Comparison of ENCODE assay signal across 9 mouse cellular contexts in genomic region chr15:82236565-82236964, GRCm38 (mm10). TPM values are rescaled to one million over a fixed set of nuclear protein-coding genes. Genes with fewer than 3 reads are reported as not detected.
DNase-seq lines count a peak whose midpoint lies in the region; ATAC-seq and TF ChIP-seq lines count a peak whose summit lies in the region.
"Had no signal": no experiment of that assay in that cellular context is flagged by ENCODE, and none has a peak within 500 bp of the region (broad histone marks: within the 10 kb centered on the region; RNA-seq: fewer than 3 reads in every experiment).

No protein-coding gene starts in this region.

- H3K36me3 ChIP-seq in forebrain, embryonic 11.5 days (ENCODE audit: control insufficient read depth, insufficient read depth, low read length): peaks cover 2% of the 10 kb centered on the region; the same call in 1 of the 2 replicates
- H3K36me3 ChIP-seq in liver, embryonic 15.5 days (replicated peaks): peaks cover 28% of the 10 kb centered on the region
- H3K36me3 ChIP-seq in neural tube, embryonic 13.5 days: no peaks in the 10 kb centered on the region
- H3K36me3 ChIP-seq in stomach, postnatal 0 days (ENCODE audit: control insufficient read depth, insufficient read depth, low read length): no peaks in the 10 kb centered on the region

- no peaks in the 10 kb centered on the region for H3K4me1 ChIP-seq in forebrain, embryonic 11.5 days (replicated peaks; ENCODE audit: control insufficient read depth, insufficient read depth, low read length)
- peaks cover 21% of the 10 kb centered on the region for H3K4me1 ChIP-seq in liver, embryonic 15.5 days (replicated peaks)
- H3K4me1 ChIP-seq in neural tube, embryonic 13.5 days (replicated peaks): no peaks in the 10 kb centered on the region
- H3K4me1 ChIP-seq in stomach, postnatal 0 days (replicated peaks; ENCODE audit: control insufficient read depth, insufficient read depth): no peaks in the 10 kb centered on the region

- TF ChIP-seq CTCF in stomach, postnatal 0 days (IDR thresholded peaks at IDR 0.05; ENCODE audit: low read depth): peak; percentile 99

- no peak overlapping the region for H3K4me2 ChIP-seq in forebrain, embryonic 11.5 days (ENCODE audit: low read depth, low read length, severe bottlenecking)
- H3K4me2 ChIP-seq in liver, embryonic 15.5 days: no peak overlapping the region
- H3K4me2 ChIP-seq in neural tube, embryonic 13.5 days: no peak overlapping the region
- H3K4me2 ChIP-seq in stomach, postnatal 0 days (replicated peaks; ENCODE audit: low read depth): no peak overlapping the region

- no peak overlapping the region for H3K27ac ChIP-seq in forebrain, embryonic 11.5 days (ENCODE audit: low read depth, low read length)
- H3K27ac ChIP-seq in liver, embryonic 15.5 days (replicated peaks): no peak overlapping the region
- no peak overlapping the region for H3K27ac ChIP-seq in neural tube, embryonic 13.5 days (replicated peaks)
- no peak overlapping the region for H3K27ac ChIP-seq in stomach, postnatal 0 days (replicated peaks)

- H3K9ac ChIP-seq in forebrain, embryonic 11.5 days (ENCODE audit: low read length): no peak overlapping the region
- H3K9ac ChIP-seq in liver, embryonic 15.5 days: no peak overlapping the region
- no peak overlapping the region for H3K9ac ChIP-seq in neural tube, embryonic 13.5 days
- no peak overlapping the region for H3K9ac ChIP-seq in stomach, postnatal 0 days (ENCODE audit: low read length)

- no peaks in the 10 kb centered on the region for H3K27me3 ChIP-seq in forebrain, embryonic 11.5 days (ENCODE audit: control insufficient read depth, insufficient read depth, low read length)
- H3K27me3 ChIP-seq in liver, embryonic 15.5 days: no peaks in the 10 kb centered on the region
- no peaks in the 10 kb centered on the region for H3K27me3 ChIP-seq in neural tube, embryonic 13.5 days
- H3K27me3 ChIP-seq in stomach, postnatal 0 days (ENCODE audit: control insufficient read depth, insufficient read depth, low read length): no peaks in the 10 kb centered on the region

- 16% methylated on average over 5 of the region's 5 CpGs for WGBS in forebrain, embryonic 11.5 days
- 14% methylated on average over 5 of the region's 5 CpGs for WGBS in liver, embryonic 15.5 days (ENCODE audit: insufficient replicate concordance)
- 22% methylated on average over 5 of the region's 5 CpGs for WGBS in neural tube, embryonic 13.5 days
- 20% methylated on average over 5 of the region's 5 CpGs for WGBS in stomach, postnatal 0 days

- no peak for TF ChIP-seq EP300 in stomach, postnatal 0 days (optimal IDR thresholded peaks at IDR 0.05)

- no peaks in the 10 kb centered on the region for H3K9me3 ChIP-seq in forebrain, embryonic 11.5 days (ENCODE audit: control insufficient read depth, low read length)
- no peaks in the 10 kb centered on the region for H3K9me3 ChIP-seq in liver, embryonic 15.5 days (replicated peaks)
- no peaks in the 10 kb centered on the region for H3K9me3 ChIP-seq in neural tube, embryonic 13.5 days
- no peaks in the 10 kb centered on the region for H3K9me3 ChIP-seq in stomach, postnatal 0 days (ENCODE audit: control insufficient read depth, low read length)

- peak; percentile 76 for ATAC-seq in forebrain, embryonic 11.5 days (replicated peaks; ENCODE audit: low FRiP score)
- peak; percentile 50; the same call in 1 of the 2 replicates for ATAC-seq in liver, embryonic 15.5 days (ENCODE audit: insufficient read depth)
- peak; percentile 85 for ATAC-seq in neural tube, embryonic 13.5 days (ENCODE audit: low read depth)
- peak; percentile 76 for ATAC-seq in stomach, postnatal 0 days (ENCODE audit: low FRiP score, low TSS enrichment)

- intact Hi-C loops in heart, postnatal 14 days (cut with DNase I): loop anchor here (1.0 kb wide), 2 partner anchors 98 to 171 kb away; no protein-coding TSS in a partner anchor

- H3K4me3 ChIP-seq in forebrain, embryonic 11.5 days (ENCODE audit: low read depth, low read length): no peak overlapping the region
- H3K4me3 ChIP-seq in liver, embryonic 15.5 days (replicated peaks): no peak overlapping the region
- no peak overlapping the region for H3K4me3 ChIP-seq in neural tube, embryonic 13.5 days
- no peak overlapping the region for H3K4me3 ChIP-seq in stomach, postnatal 0 days (ENCODE audit: low read depth, low read length)
- H3K4me3 ChIP-seq: erythroblast, embryonic 14.5 days had no signal

- DNase-seq in CD8-positive naive resting alpha-beta T cell, adult 2 months (ENCODE audit: low read depth in 2 of 2, low spot score in 2 of 2): peak; percentile 86 to 89
- DNase-seq in c-Kit-positive CD71-negative TER-119-negative erythroid progenitor cells, embryonic 14.5 days (ENCODE audit: low read depth): peak; percentile 64
- DNase-seq in forebrain, embryonic 11.5 days (ENCODE audit: low spot score): peak; percentile 88
- peak; percentile 79 to 86 for DNase-seq in heart, postnatal 14 days
- peak; percentile 86 to 87 for DNase-seq in kidney, postnatal 4 days
- peak; percentile 87 for DNase-seq in stomach, postnatal 0 days (ENCODE audit: low spot score)

RNA-seq across cellular contexts. Expression of gene Cenpm, which starts 8.0 kb away (rescaled TPM):
- polyA plus RNA-seq in forebrain, embryonic 11.5 days (2014; fragmentation: Nextera tagmentation; extraction: Ambion mirVana): 91.6 and 100 TPM in 2 replicates
- total RNA-seq in heart, postnatal 14 days (2021): 1 to 10 TPM; 1.9 to 3.2 TPM
- polyA plus RNA-seq in liver, embryonic 15.5 days (2015; fragmentation: Nextera tagmentation; extraction: Ambion mirVana): 32.8 and 33.7 TPM in 2 replicates
- 15.2 and 16.5 TPM in 2 replicates for polyA plus RNA-seq in neural tube, embryonic 13.5 days (2015; fragmentation: Nextera tagmentation; extraction: Ambion mirVana)
- 24.0 and 27.0 TPM in 2 replicates for polyA plus RNA-seq in stomach, postnatal 0 days (2015; fragmentation: Nextera tagmentation; extraction: Ambion mirVana)

RNA-seq across cellular contexts. Expression of gene Tnfrsf13c, which starts 12.4 kb away (rescaled TPM):
- 0.35 and 0.64 TPM in 2 replicates for polyA plus RNA-seq in forebrain, embryonic 11.5 days (2014; fragmentation: Nextera tagmentation; extraction: Ambion mirVana)
- under 1 TPM; 0.24 TPM for total RNA-seq in heart, postnatal 14 days (2021)
- polyA plus RNA-seq in liver, embryonic 15.5 days (2015; fragmentation: Nextera tagmentation; extraction: Ambion mirVana): 0.40 and 0.79 TPM in 2 replicates
- 0.13 and 0.66 TPM in 2 replicates for polyA plus RNA-seq in neural tube, embryonic 13.5 days (2015; fragmentation: Nextera tagmentation; extraction: Ambion mirVana)
- not detected in 2 replicates for polyA plus RNA-seq in stomach, postnatal 0 days (2015; fragmentation: Nextera tagmentation; extraction: Ambion mirVana)

RNA-seq across cellular contexts. Expression of gene 1500009C09Rik, which starts 15.6 kb away (rescaled TPM):
- 2.2 and 2.4 TPM in 2 replicates for polyA plus RNA-seq in forebrain, embryonic 11.5 days (2014; fragmentation: Nextera tagmentation; extraction: Ambion mirVana)
- total RNA-seq in heart, postnatal 14 days (2021): not detected
- polyA plus RNA-seq in liver, embryonic 15.5 days (2015; fragmentation: Nextera tagmentation; extraction: Ambion mirVana): not detected in 2 replicates
- 7.8 and 7.9 TPM in 2 replicates for polyA plus RNA-seq in neural tube, embryonic 13.5 days (2015; fragmentation: Nextera tagmentation; extraction: Ambion mirVana)
- 0.23 and 0.24 TPM in 2 replicates for polyA plus RNA-seq in stomach, postnatal 0 days (2015; fragmentation: Nextera tagmentation; extraction: Ambion mirVana)
- polyA plus RNA-seq: erythroblast, embryonic 14.5 days had no signal

RNA-seq across cellular contexts. Expression of gene Shisa8, which starts 23.9 kb away (rescaled TPM):
- polyA plus RNA-seq in forebrain, embryonic 11.5 days (2014; fragmentation: Nextera tagmentation; extraction: Ambion mirVana): 0.87 and 1.2 TPM in 2 replicates
- total RNA-seq in heart, postnatal 14 days (2021): under 1 TPM; 0.14 to 0.34 TPM
- 0.08 and 0.12 TPM in 2 replicates for polyA plus RNA-seq in liver, embryonic 15.5 days (2015; fragmentation: Nextera tagmentation; extraction: Ambion mirVana)
- 0.72 and 0.82 TPM in 2 replicates for polyA plus RNA-seq in neural tube, embryonic 13.5 days (2015; fragmentation: Nextera tagmentation; extraction: Ambion mirVana)
- polyA plus RNA-seq in stomach, postnatal 0 days (2015; fragmentation: Nextera tagmentation; extraction: Ambion mirVana): 0.06 and 0.23 TPM in 2 replicates

RNA-seq across cellular contexts. Expression of gene Sept3, which starts 38.1 kb away (rescaled TPM):
- polyA plus RNA-seq in forebrain, embryonic 11.5 days (2014; fragmentation: Nextera tagmentation; extraction: Ambion mirVana): 157 and 162 TPM in 2 replicates
- total RNA-seq in heart, postnatal 14 days (2021): under 1 TPM; 0.17 to 0.24 TPM
- polyA plus RNA-seq in liver, embryonic 15.5 days (2015; fragmentation: Nextera tagmentation; extraction: Ambion mirVana): 0.12 and 0.16 TPM in 2 replicates
- polyA plus RNA-seq in neural tube, embryonic 13.5 days (2015; fragmentation: Nextera tagmentation; extraction: Ambion mirVana): 359 and 361 TPM in 2 replicates
- polyA plus RNA-seq in stomach, postnatal 0 days (2015; fragmentation: Nextera tagmentation; extraction: Ambion mirVana): 2.1 and 2.9 TPM in 2 replicates
- polyA plus RNA-seq: erythroblast, embryonic 14.5 days had no signal
